Mouse (Mus musculus): ENCODE data around the gene Rabgap1. TPM values are rescaled to one million over a fixed set of nuclear protein-coding genes. Genes with fewer than 3 reads are reported as not detected.

The Rabgap1 gene
- 5.8 and 6.1 TPM in 2 replicates for polyA plus RNA-seq (2012; rRNA removed)

GRCm38 (mm10) chr2:37442611-37443591 lies at the start of gene Rabgap1, which contains the start of the genes Zbtb26 and Zbtb6:
Rabgap1 (plus strand) TSS chr2:37443279.
Zbtb26 (minus strand) TSS chr2:37443135.
Zbtb6 (minus strand) TSS chr2:37443171.

GRCm38 (mm10) chr2:37422306-37423304 lies 20.5 kb upstream of the Rabgap1 start, which contains the start of gene Rc3h2:
Rc3h2 (minus strand) TSS chr2:37422903.

GRCm38 (mm10) chr2:37516030-37516710 lies 73.1 kb downstream of the Rabgap1 start, which contains the start of gene Gpr21:
Gpr21 (plus strand) TSS chr2:37516332.

Other genes with a start within 250 kb of the Rabgap1 start
- gene Olfr366, start 231.7 kb upstream of the Rabgap1 start, polyA plus RNA-seq (2012; rRNA removed) = not detected in 2 replicates
- not detected in 2 replicates for gene Olfr368, start 116.8 kb upstream of the Rabgap1 start, polyA plus RNA-seq (2012; rRNA removed)
- 6.9 and 7.5 TPM in 2 replicates for gene Pdcl, start 83.9 kb upstream of the Rabgap1 start, polyA plus RNA-seq (2012; rRNA removed)
- 4.3 and 4.7 TPM in 2 replicates for gene Rc3h2, start 20.4 kb upstream of the Rabgap1 start, polyA plus RNA-seq (2012; rRNA removed)
- gene Zbtb26, start 144 bp upstream of the Rabgap1 start, polyA plus RNA-seq (2012; rRNA removed) = 2.1 and 2.3 TPM in 2 replicates
- 3.8 and 5.0 TPM in 2 replicates for gene Zbtb6, start 108 bp upstream of the Rabgap1 start, polyA plus RNA-seq (2012; rRNA removed)
- 0.03 TPM in 2 replicates for gene Gpr21, start 73.1 kb downstream of the Rabgap1 start, polyA plus RNA-seq (2012; rRNA removed)

Data from liver, embryonic 14 days (tissue).